Mouse (Mus musculus) megakaryocyte, embryonic 14.5 days (primary cell): ENCODE results near the gene Rilpl1.

Experiments
- FLI1 ChIP-seq: IDR thresholded peaks from 2 replicates; pipeline ENCODE4 v1.6.1; 2012; ENCODE audit warnings: low read length, inconsistent platforms, mixed read lengths
- GATA1 ChIP-seq: IDR thresholded peaks from 3 replicates; pipeline ENCODE4 v1.6.1; 2012; ENCODE audit warnings: mixed read lengths, low read length, inconsistent platforms, borderline replicate concordance

- no peak for TF ChIP-seq GATA1
- no peak for TF ChIP-seq FLI1
Measured at GRCm38 (mm10) chr5:124488885-124489284, 42.3 kb downstream of the Rilpl1 start.
